Mouse (Mus musculus) embryonic facial prominence, embryonic 13.5 days (tissue): ENCODE data around the gene Flvcr2. TPM values are rescaled to one million over a fixed set of nuclear protein-coding genes. Genes with fewer than 3 reads are reported as not detected.

Experiments
- ATAC-seq: fragments of 200-750 bp; cut with Nextera tagmentation; 2 replicates; pipeline ENCODE4 v1.8.0; 2017; ENCODE audit warnings: low read depth; ENCODE audit not compliant: insufficient number of reproducible peaks, insufficient read depth, low FRiP score, low TSS enrichment
- H3K27ac ChIP-seq: fragments of 300-500 bp; sonication (generic); 2 replicates; pipeline ENCODE4 v1.5.1; 2015; ENCODE audit warnings: moderate library complexity, mild to moderate bottlenecking, inconsistent platforms
- H3K27me3 ChIP-seq: fragments of 300-500 bp; sonication (generic); 2 replicates; pipeline ENCODE4 v1.6.1; 2015; ENCODE audit warnings: mild to moderate bottlenecking, inconsistent platforms
- H3K36me3 ChIP-seq: fragments of 300-500 bp; sonication (generic); 2 replicates; pipeline ENCODE4 v1.6.1; 2015; ENCODE audit warnings: mild to moderate bottlenecking, inconsistent platforms
- H3K4me1 ChIP-seq: fragments of 300-500 bp; sonication (generic); 2 replicates; pipeline ENCODE4 v1.6.1; 2015; ENCODE audit warnings: inconsistent platforms
- H3K4me2 ChIP-seq: fragments of 300-500 bp; sonication (generic); 2 replicates; pipeline ENCODE4 v1.6.1; 2015; ENCODE audit warnings: moderate library complexity, mild to moderate bottlenecking, inconsistent platforms
- H3K4me3 ChIP-seq: fragments of 300-500 bp; sonication (generic); 2 replicates; pipeline ENCODE4 v1.5.1; 2015; ENCODE audit warnings: mild to moderate bottlenecking, inconsistent platforms
- H3K9ac ChIP-seq: fragments of 300-500 bp; sonication (generic); 2 replicates; pipeline ENCODE4 v1.6.1; 2015; ENCODE audit warnings: mild to moderate bottlenecking, inconsistent platforms
- H3K9me3 ChIP-seq: fragments of 300-500 bp; sonication (generic); 2 replicates; pipeline ENCODE4 v1.6.1; 2016; ENCODE audit warnings: inconsistent platforms
- WGBS: fragments of 180-500 bp; shearing (Covaris S2); methylation state at CpG from one replicate; pipeline ENCODE4 v1.1.7; 2015; ENCODE audit warnings: mixed read lengths; 5-methylcytosine and 5-hydroxymethylcytosine counted together
- polyA plus RNA-seq: library from polyadenylated mRNA; unstranded; fragments of >200 nt; fragmentation: Nextera tagmentation; extraction: Ambion mirVana; gene quantifications from 2 replicates; pipeline ENCODE4 v1.2.1, GENCODE M21; 2015

Flvcr2 gene
- polyA plus RNA-seq, 1 experiment from 2014 or later = 2.5 TPM

- Histone ChIP-seq H3K4me3 (no peak overlapping the region), H3K9ac (no peak overlapping the region), H3K4me2 (no peak overlapping the region), H3K4me1 (no peaks in the 10 kb centered on the region), H3K36me3 (no peaks in the 10 kb centered on the region), H3K27ac (no peak overlapping the region), H3K9me3 (no peaks in the 10 kb centered on the region), H3K27me3 (no peaks in the 10 kb centered on the region)
- no peak for ATAC-seq
- 38% methylated on average over 4 of the region's 4 CpGs for WGBS
Observed at GRCm38 (mm10) chr12:85767750-85768149, 21.4 kb downstream of the Flvcr2 start.

- Histone ChIP-seq H3K9ac (no peak overlapping the region), H3K36me3 (no peaks in the 10 kb centered on the region), H3K4me1 (no peaks in the 10 kb centered on the region), H3K9me3 (no peaks in the 10 kb centered on the region; the same call in 1 of the 2 replicates), H3K27ac (no peak overlapping the region), H3K4me3 (no peak overlapping the region), H3K4me2 (no peak overlapping the region), H3K27me3 (no peaks in the 10 kb centered on the region)
- no peak for ATAC-seq
- 75% methylated on average over 3 of the region's 3 CpGs for WGBS
Observed at GRCm38 (mm10) chr12:85771356-85771755, 25.0 kb downstream of the Flvcr2 start.

- Histone ChIP-seq H3K4me3 (no peak overlapping the region), H3K4me1 (no peaks in the 10 kb centered on the region), H3K36me3 (no peaks in the 10 kb centered on the region), H3K4me2 (no peak overlapping the region), H3K27ac (no peak overlapping the region), H3K9me3 (no peaks in the 10 kb centered on the region; the same call in 1 of the 2 replicates), H3K27me3 (no peaks in the 10 kb centered on the region), H3K9ac (no peak overlapping the region)
- 77% methylated on average over 3 of the region's 3 CpGs for WGBS
- no peak for ATAC-seq
Observed at GRCm38 (mm10) chr12:85778962-85779361, 32.6 kb downstream of the Flvcr2 start.

- WGBS = 92% methylated on average over 5 of the region's 5 CpGs
- Histone ChIP-seq H3K9me3 (no peaks in the 10 kb centered on the region), H3K27me3 (no peaks in the 10 kb centered on the region), H3K4me1 (no peaks in the 10 kb centered on the region), H3K36me3 (no peaks in the 10 kb centered on the region), H3K27ac (no peak overlapping the region), H3K4me3 (no peak overlapping the region), H3K9ac (no peak overlapping the region), H3K4me2 (no peak overlapping the region)
- ATAC-seq = no peak
Observed at GRCm38 (mm10) chr12:85779707-85780106, 33.4 kb downstream of the Flvcr2 start.

- no peak for ATAC-seq
- 82% methylated on average over 3 of the region's 3 CpGs for WGBS
- H3K4me3 ChIP-seq = no peak overlapping the region
- H3K9me3 ChIP-seq = no peaks in the 10 kb centered on the region
- no peak overlapping the region for H3K27ac ChIP-seq
- H3K4me2 ChIP-seq = no peak overlapping the region
- H3K4me1 ChIP-seq = no peaks in the 10 kb centered on the region
- H3K36me3 ChIP-seq = no peaks in the 10 kb centered on the region
- no peaks in the 10 kb centered on the region for H3K27me3 ChIP-seq
- H3K9ac ChIP-seq = no peak overlapping the region
Observed at GRCm38 (mm10) chr12:85781606-85782005, 35.3 kb downstream of the Flvcr2 start.

GRCm38 (mm10) chr12:85784916-85785815 is 38.8 kb downstream of the Flvcr2 start:
- Histone ChIP-seq H3K27me3 (no peaks in the 10 kb centered on the region), H3K4me3 (no peak overlapping the region), H3K9me3 (no peaks in the 10 kb centered on the region), H3K27ac (no peak overlapping the region), H3K4me2 (no peak overlapping the region), H3K9ac (no peak overlapping the region), H3K4me1 (no peaks in the 10 kb centered on the region), H3K36me3 (no peaks in the 10 kb centered on the region)
- no peak for ATAC-seq
- 61% methylated on average over 19 of the region's 19 CpGs for WGBS

GRCm38 (mm10) chr12:85792158-85792557 is 45.8 kb downstream of the Flvcr2 start:
- Histone ChIP-seq H3K9me3 (no peaks in the 10 kb centered on the region), H3K4me2 (no peak overlapping the region), H3K27ac (no peak overlapping the region), H3K4me3 (no peak overlapping the region), H3K27me3 (no peaks in the 10 kb centered on the region), H3K9ac (no peak overlapping the region), H3K4me1 (no peaks in the 10 kb centered on the region), H3K36me3 (no peaks in the 10 kb centered on the region)
- whole genome bisulfite sequencing = 82% methylated on average over 4 of the region's 4 CpGs
- no peak for ATAC-seq

- Histone ChIP-seq H3K9me3 (no peaks in the 10 kb centered on the region), H3K4me2 (no peak overlapping the region), H3K4me1 (no peaks in the 10 kb centered on the region), H3K27ac (no peak overlapping the region), H3K27me3 (no peaks in the 10 kb centered on the region), H3K36me3 (no peaks in the 10 kb centered on the region), H3K4me3 (no peak overlapping the region), H3K9ac (no peak overlapping the region)
- ATAC-seq = no peak
- 45% methylated on average over 6 of the region's 6 CpGs for WGBS
Observed at GRCm38 (mm10) chr12:85792821-85793346, 46.5 kb downstream of the Flvcr2 start.

- Histone ChIP-seq H3K27me3 (no peaks in the 10 kb centered on the region), H3K36me3 (no peaks in the 10 kb centered on the region), H3K4me2 (no peak overlapping the region), H3K9me3 (no peaks in the 10 kb centered on the region), H3K4me1 (no peaks in the 10 kb centered on the region), H3K4me3 (no peak overlapping the region), H3K9ac (no peak overlapping the region), H3K27ac (no peak overlapping the region)
- no peak for ATAC-seq
- 74% methylated on average over 2 of the region's 2 CpGs for WGBS
Observed at GRCm38 (mm10) chr12:85794094-85794493, 47.8 kb downstream of the Flvcr2 start.

- Histone ChIP-seq H3K4me2 (no peak overlapping the region), H3K4me1 (no peaks in the 10 kb centered on the region), H3K9me3 (no peaks in the 10 kb centered on the region), H3K36me3 (no peaks in the 10 kb centered on the region), H3K27ac (no peak overlapping the region), H3K4me3 (no peak overlapping the region), H3K9ac (no peak overlapping the region), H3K27me3 (no peaks in the 10 kb centered on the region)
- 79% methylated on average over 1 of the region's 1 CpGs for WGBS
- no peak for ATAC-seq
Observed at GRCm38 (mm10) chr12:85795551-85795950, 49.2 kb downstream of the Flvcr2 start.

GRCm38 (mm10) chr12:85800031-85800430 is 53.7 kb downstream of the Flvcr2 start:
- no peaks in the 10 kb centered on the region for H3K27me3 ChIP-seq
- H3K27ac ChIP-seq = no peak overlapping the region
- H3K4me2 ChIP-seq = no peak overlapping the region
- no peak for ATAC-seq
- H3K4me1 ChIP-seq = no peaks in the 10 kb centered on the region
- no peaks in the 10 kb centered on the region for H3K36me3 ChIP-seq
- WGBS = 34% methylated on average over 9 of the region's 9 CpGs
- H3K9me3 ChIP-seq = no peaks in the 10 kb centered on the region
- H3K4me3 ChIP-seq = no peak overlapping the region
- no peak overlapping the region for H3K9ac ChIP-seq

GRCm38 (mm10) chr12:85809726-85810125 is 63.4 kb downstream of the Flvcr2 start:
- H3K27me3 ChIP-seq = no peaks in the 10 kb centered on the region
- no peaks in the 10 kb centered on the region for H3K4me1 ChIP-seq
- 0 out of 2 replicates have a peak, but pooled peaks cover 2% of the 10 kb centered on the region for H3K9me3 ChIP-seq
- no peak for ATAC-seq
- no peak overlapping the region for H3K4me3 ChIP-seq
- H3K27ac ChIP-seq = no peak overlapping the region
- no peak overlapping the region for H3K4me2 ChIP-seq
- H3K36me3 ChIP-seq = peaks cover 33% of the 10 kb centered on the region
- 81% methylated on average over 6 of the region's 6 CpGs for WGBS
- no peak overlapping the region for H3K9ac ChIP-seq
